Mouse (Mus musculus): ENCODE measurements around the gene Mgme1.

Gene Mgme1

DNA sequence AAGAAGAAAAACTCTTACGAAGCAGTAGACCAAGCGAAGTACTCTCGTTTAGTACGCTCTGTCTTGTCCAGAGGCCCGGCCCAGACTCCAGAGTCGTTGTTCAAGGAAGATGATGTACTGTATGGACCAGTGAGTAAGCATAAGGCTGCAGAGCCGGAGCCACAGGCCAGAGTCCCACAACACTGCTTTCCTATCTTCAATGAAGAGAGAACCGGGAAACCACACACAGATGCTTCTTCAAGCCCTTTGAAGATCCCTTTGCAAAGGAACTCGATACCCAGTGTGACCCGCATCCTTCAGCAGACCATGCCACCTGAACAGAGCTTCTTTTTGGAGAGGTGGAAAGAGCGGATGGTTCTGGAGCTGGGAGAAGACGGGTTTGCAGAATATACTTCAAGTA lies 1.6 kb downstream of the Mgme1 start:
- TF ChIP-seq GATA4 (IDR thresholded peaks at IDR 0.05; ENCODE audit: insufficient replicate concordance, low read length), result no peak

DNA sequence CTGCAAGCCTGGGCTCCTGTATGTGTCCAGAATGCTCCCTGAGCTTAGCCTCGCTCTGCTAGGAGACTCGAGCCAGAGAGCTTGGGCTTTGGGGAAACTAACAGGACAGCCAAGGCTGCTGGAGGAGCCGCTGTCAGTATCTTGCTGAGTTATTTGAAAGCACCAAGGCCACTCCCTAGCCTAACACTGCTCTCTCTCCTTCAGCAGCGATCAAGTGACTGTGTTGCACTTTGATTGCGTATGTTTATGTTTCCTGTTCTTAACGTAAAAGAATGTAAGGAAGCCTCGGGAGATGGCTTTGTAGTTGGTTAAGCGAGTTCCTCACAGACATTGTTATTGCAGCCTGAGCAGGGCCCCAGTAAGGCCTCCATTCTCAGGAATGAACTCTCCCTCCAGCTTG lies 4.3 kb downstream of the Mgme1 start:
- TF ChIP-seq GATA4 (IDR thresholded peaks at IDR 0.05; ENCODE audit: insufficient replicate concordance, low read length), result no peak

DNA sequence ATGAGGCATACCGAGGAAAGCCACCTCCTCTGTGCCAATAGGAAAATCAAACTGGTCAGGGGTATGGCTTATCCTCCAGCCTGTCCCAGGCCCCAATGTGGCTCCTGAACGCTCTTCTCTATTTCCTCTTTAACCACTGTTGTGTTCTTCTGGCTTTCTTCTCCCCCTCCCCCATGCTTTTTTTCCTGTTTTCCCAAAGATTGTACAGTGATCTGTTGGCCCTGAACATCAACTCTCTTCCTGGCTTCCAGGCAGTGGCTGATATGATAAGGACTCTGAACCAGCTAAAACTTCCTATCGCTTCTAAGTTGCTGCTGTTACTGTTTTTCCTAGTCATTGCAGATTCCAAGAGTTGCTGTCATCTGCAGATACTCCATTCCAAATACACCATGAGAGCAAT lies 6.4 kb downstream of the Mgme1 start:
- peak; percentile 95 for TF ChIP-seq GATA4 (IDR thresholded peaks at IDR 0.05; ENCODE audit: insufficient replicate concordance, low read length)

DNA sequence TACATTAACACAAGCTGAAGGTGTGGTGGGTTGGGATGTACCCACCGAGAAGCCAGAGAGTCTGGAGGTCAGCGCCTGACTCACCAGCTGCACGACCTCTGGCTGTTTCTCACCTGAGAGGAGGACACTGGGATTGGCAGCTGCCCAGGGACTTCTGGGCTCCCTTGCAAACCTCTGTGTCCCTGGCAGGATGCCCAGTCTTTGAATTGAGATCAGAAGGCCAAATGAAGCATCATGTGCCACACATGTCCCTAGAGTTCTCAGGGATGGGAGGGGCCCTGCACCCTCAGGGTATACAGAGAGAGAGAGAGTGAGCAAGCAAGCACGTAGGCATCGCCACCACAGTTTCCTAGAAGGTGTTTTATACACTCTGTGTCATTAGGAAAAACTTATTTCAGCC lies 9.3 kb downstream of the Mgme1 start:
- no peak for TF ChIP-seq GATA4 (IDR thresholded peaks at IDR 0.05; ENCODE audit: insufficient replicate concordance, low read length)

DNA sequence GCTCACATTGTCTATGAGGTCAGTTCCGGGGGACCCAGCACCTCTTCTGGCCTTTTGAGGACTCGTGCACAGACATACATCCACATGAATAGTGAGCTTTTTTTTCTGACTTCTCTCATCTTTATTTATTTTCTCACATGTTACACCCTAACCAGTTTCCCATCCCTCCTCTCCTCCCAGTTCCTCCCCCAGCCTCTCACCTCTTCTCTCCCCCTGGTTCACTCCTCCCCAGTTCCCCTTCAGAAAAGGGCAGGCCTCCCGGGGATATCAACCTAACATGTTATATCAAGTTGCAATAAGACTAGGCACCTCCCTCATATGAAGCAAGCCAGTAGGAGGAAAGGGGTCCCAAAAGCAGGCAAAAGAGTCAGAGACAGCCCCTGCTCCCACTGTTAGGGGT lies 10.1 kb downstream of the Mgme1 start:
- no peak for TF ChIP-seq GATA4 (IDR thresholded peaks at IDR 0.05; ENCODE audit: insufficient replicate concordance, low read length)

DNA sequence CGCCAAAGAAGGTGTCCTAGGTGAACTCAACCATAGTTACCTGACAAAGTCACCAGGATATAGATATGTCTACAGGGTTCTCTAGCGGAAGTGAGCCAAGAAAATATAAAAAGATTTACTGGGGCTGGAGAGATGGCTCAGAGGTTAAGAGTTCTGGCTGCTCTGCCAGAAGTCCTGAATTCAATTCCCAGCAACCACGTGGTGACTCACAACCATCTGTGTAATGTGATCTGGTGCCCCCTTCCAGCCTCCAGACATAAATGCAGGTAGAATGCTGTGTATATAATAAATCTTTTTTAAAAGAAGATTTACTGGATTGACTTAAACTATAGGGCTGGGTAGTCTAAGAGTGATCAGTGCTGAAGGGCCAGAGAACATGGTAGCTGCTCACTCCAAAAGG lies 11.0 kb downstream of the Mgme1 start:
- TF ChIP-seq GATA4 (IDR thresholded peaks at IDR 0.05; ENCODE audit: insufficient replicate concordance, low read length), result no peak

DNA sequence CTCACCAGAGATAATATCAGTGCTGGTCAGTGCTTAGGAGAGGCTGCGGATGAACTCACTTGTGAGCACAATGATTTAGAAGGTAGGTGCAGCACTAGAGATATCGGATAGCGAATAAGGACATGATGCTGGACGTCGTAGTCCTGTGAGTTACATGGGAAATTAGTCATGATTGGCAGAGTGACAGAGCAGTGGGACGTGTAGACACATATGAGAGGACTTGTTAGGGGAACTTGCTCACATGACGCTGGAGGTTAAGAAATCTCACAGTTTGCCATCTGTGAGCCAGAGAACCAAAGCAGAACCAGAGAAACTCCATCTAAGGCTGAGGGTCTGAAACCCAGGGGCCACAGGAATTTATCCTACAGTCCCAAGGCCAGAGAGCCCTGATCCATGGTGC lies 19.9 kb downstream of the Mgme1 start:
- TF ChIP-seq GATA4 (IDR thresholded peaks at IDR 0.05; ENCODE audit: insufficient replicate concordance, low read length), result no peak

DNA sequence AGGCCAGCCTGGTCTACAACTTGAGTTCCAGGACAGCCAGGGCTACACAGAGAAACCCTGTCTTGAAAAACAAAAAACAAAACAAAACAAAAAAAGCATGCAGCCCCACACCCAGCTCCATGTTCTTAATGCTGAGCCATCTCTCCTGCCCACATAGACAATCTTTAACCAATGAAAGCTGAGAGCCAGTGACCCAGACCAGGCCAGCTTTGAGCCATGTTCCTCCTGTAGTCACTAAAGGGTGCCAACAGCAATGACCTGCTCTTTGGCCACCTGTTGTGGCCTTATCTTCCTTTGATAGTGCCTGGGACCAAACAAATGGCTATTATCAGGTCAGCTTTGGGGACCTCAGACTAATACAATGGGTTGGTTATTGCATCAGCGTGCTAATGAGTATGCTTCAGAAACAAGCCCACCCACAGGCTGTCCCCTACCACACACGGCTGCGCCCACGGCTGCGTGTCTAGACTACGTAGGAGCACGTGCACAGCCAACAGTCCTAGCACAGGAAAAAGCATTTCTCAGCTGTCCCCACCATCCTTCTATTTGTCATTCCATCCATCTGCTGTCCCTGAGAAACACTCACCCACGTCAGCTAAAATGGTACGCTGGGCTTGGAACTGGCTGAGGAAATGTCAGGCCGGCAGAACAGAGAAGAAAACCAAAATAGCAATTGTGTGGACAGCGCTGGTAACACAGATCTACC lies 21.3 kb downstream of the Mgme1 start:
- TF ChIP-seq GATA4 (IDR thresholded peaks at IDR 0.05; ENCODE audit: insufficient replicate concordance, low read length), result no peak

DNA sequence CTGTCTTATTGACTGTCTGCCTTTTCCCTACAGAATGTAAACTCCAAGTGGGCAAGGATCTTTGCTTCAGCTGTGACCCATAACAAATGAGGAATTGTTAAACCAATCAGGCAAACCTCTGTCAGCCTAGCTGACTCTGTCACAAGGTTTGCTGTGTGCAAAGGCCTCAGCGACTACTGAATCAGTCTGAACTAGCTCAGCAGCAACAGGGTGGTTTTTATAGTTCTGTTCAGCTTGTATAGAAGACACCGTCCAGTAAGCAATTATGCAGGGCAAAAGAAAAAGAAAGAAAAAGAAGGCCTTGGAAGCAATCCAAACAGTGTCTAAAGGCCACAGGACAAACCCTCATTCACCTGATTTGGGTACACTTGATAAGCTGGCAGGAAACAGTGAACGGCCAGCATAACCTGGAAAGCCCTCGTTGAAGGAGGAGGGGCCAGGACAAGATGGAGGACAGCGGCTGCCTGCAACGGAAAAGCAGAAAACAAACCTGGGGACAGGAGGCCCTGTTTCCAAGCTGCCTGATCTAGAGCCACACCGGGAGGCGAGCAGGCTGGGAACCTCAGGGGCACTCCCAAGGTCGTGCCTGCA lies 24.8 kb downstream of the Mgme1 start:
- no peak for TF ChIP-seq GATA4 (IDR thresholded peaks at IDR 0.05; ENCODE audit: insufficient replicate concordance, low read length)

DNA sequence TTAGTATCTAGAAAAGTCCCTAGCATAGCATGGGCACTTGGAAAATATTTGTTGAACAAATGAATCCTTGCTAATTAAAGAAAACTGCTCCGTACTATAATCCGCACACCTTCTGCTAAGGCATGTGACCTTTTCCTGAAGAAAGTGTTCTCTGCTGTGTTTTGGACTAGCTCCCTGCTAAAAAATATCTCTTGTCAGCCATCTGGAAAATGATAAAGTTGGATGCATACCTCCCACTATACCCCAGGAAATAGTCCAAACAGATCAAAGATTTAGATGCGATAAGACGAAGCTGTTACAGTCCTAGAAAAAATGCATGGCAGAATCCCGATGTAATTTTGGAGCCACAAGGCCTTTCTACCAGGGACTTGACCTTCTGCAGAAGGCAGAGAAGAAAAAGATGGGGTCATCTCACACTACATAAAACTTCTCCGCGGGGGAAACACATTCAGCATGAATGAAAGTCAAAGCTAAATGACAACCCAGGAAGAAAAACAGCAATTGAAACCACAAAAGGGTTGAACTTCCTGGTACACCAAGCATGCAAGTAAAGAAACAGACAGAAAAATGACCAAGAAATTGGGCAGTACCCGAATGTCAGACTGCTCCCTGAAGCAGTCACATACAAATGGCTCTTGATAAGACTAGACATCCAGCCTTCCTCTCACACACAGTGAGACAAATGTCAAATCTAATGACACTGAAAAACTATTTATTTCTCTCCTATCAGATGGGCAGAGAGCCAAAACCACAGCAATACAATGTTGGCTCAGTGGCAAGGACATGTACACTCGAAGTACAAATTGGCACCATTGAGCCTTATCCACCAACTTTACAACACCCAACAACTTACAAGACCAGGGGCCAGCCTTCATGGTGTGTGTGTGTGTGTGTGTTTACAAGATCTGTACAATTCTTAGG lies 29.5 kb downstream of the Mgme1 start:
- peak; percentile 69; the same call in 1 of the 2 replicates for TF ChIP-seq GATA4 (IDR thresholded peaks at IDR 0.05; ENCODE audit: insufficient replicate concordance, low read length)

DNA sequence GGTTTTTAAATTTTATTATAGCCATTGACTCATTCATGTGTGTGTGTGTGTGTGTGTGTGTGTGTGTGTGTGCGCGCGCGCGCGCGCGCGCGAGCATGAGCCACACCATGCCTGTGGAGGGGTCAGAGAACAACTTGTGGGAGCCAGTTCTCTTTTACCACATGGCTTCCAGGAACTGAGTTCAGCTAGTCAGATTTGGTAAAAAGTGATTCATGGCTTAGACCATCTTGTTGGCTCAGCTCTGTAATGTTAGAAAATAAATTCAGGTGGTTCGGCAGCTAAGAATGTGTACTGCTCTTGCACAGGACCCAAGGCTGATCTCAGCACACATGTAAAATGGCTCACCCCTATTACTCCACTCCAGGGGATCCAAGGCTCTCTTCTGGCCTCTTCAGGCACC lies 30.6 kb downstream of the Mgme1 start:
- TF ChIP-seq GATA4 (IDR thresholded peaks at IDR 0.05; ENCODE audit: insufficient replicate concordance, low read length), result no peak

DNA sequence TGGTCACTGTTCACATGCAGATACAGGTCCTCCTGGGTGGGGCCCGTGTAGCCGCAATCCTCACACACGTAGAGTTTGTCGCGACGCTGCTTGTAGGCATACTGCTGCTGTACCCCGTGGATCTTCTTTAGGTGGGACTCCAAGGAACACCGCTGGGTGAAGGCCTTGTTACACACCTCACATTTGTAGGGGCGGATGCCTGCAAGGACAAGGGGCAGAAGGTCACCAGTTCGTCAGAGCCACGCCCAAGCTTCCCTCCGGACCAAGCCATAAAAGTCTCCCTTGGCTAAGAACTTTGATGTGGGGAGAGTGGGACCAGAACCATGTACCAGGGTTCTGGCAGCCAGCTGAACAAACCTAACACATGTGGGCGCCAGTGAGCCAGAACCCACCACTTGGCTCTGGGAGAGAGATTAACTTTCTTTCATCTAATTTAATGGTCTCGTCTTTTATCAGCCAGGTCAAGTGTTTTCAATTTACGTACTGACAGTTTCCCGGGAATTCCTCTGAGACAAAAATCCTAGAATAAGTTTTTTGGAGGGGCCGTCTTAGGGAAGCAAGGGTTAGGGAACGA lies 35.3 kb downstream of the Mgme1 start:
- TF ChIP-seq GATA4 (IDR thresholded peaks at IDR 0.05; ENCODE audit: insufficient replicate concordance, low read length), result no peak

DNA sequence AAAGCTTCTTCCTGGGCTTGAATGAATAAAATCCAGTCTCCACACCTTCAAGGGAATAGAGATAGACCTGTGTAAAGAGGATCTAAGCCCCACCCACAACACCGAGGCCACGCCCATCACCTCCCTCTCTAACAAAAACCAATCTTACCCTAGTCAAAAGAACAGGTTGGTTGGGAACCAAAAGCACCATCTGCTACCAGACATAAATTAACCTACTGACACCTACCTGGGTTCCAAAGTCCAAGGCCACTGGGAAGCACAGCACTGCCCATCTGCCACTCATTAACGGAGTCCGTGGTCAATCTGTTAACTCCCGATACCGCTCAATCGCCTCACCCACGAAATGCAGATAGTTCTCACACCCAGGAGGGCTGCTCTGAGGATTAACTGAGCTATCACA lies 38.1 kb downstream of the Mgme1 start:
- no peak for TF ChIP-seq GATA4 (IDR thresholded peaks at IDR 0.05; ENCODE audit: insufficient replicate concordance, low read length)

DNA sequence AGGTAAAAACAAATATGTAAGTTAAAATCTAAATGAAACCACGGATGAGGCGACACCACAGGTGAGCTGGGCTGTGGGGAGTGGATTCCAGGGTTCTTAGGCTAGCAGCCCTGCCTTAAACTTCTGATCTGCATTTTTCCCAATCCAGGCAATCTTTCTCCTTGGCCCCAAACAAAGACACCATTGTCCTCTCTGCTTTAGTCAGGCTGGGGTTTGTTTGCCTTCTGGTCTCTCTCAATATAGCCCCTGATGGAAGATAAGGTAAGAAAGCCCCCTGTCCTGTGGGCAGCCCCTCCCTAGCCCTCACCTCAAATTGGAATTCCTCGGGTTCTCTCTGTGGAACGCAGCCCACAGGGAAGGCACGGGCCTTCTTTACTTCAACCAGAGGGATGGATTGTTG lies 39.8 kb downstream of the Mgme1 start:
- TF ChIP-seq GATA4 (IDR thresholded peaks at IDR 0.05; ENCODE audit: insufficient replicate concordance, low read length), result no peak

DNA sequence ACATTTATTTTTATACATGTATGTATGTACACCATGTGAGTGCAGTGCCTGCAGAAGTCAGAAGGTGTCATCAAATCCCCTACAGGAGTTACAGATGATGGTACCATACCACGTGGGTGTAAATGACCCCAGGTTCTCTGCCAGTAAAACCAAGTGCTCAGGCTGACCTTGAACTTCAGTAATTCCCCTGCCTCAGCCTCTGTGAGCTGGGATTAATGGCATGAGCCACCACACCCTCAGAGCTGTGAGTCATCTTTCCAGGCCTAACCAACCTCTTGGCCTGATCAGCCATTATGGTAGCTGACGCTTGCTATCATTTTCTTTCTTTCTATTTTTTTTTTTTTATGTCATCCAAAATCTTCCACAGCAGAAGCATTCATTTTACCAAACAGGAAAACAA lies 40.9 kb downstream of the Mgme1 start:
- no peak for TF ChIP-seq GATA4 (IDR thresholded peaks at IDR 0.05; ENCODE audit: insufficient replicate concordance, low read length)

DNA sequence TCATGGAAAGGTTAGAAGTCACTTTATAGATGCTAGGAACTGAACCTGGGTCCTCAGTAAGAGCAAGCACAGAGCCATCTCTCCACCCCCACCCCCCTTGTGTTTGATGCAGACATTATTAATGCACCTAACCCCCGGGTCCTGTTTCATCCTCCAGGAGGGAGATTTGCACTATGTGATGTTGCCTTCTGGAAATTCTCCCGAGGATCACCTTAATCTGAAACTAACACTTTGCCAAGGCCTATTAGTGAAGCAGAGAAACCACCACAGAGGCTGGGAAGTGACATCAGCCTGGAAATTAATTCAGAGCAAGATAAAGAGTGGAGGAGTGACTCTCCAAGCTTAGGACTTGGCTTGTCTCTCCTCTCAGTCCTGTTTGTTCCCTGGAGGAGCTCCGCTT lies 53.8 kb downstream of the Mgme1 start:
- no peak for TF ChIP-seq GATA4 (IDR thresholded peaks at IDR 0.05; ENCODE audit: insufficient replicate concordance, low read length)
